ENCODE assay signal across 9 mouse cellular contexts in genomic region chr5:115215273-115216185, GRCm38 (mm10). TPM values are rescaled to one million over a fixed set of nuclear protein-coding genes. Genes with fewer than 3 reads are reported as not detected.
A peak's percentile ranks its signal among the peaks of the same experiment; 100 is the strongest.
DNase-seq lines count a peak whose midpoint lies in the region; ATAC-seq and TF ChIP-seq lines count a peak whose summit lies in the region.
"Had no signal": no experiment of that assay in that cellular context is flagged by ENCODE, and none has a peak within 500 bp of the region (broad histone marks: within the 10 kb centered on the region; RNA-seq: fewer than 3 reads in every experiment).

No protein-coding gene starts in this region.

- DNase-seq in kidney, postnatal 36 days = no peak
- DNase-seq in neural tube, embryonic 10.5 days (ENCODE audit: extremely low spot score, low spot score) = peak; percentile 43
- no peak for DNase-seq in embryo, embryonic 10 days (ENCODE audit: low spot score)
- no peak for DNase-seq in left cerebral cortex, adult 11 months (ENCODE audit: low spot score)
- DNase-seq in gastrocnemius, adult 18-20 months (ENCODE audit: low spot score) = no peak

- H3K9ac ChIP-seq in kidney, embryonic 16.5 days (replicated peaks; ENCODE audit: low read length) = peak overlapping the region; percentile 62
- H3K9ac ChIP-seq in hindbrain, embryonic 16.5 days (ENCODE audit: low read depth, low read length) = peak overlapping the region; percentile 79

- ATAC-seq in kidney, embryonic 16.5 days (ENCODE audit: low FRiP score, low TSS enrichment) = peak; percentile 24; the same call in 1 of the 2 replicates
- ATAC-seq in hindbrain, embryonic 16.5 days = peak; percentile 18; the same call in 1 of the 2 replicates

- H3K27ac ChIP-seq in kidney, embryonic 16.5 days (ENCODE audit: low read length) = no peak overlapping the region
- H3K27ac ChIP-seq in embryonic fibroblast, embryonic 13.5 days (ENCODE audit: insufficient read depth, low read length) = no peak overlapping the region
- H3K27ac ChIP-seq in hindbrain, embryonic 16.5 days (ENCODE audit: low read depth, low read length) = peak overlapping the region; percentile 76; the same call in 1 of the 2 replicates

- H3K36me3 ChIP-seq in kidney, embryonic 16.5 days (ENCODE audit: insufficient read depth, low read length) = no peaks in the 10 kb centered on the region
- no peaks in the 10 kb centered on the region for H3K36me3 ChIP-seq in hindbrain, embryonic 16.5 days (ENCODE audit: control insufficient read depth, insufficient read depth, low read length)

- no peak for TF ChIP-seq CTCF in embryonic fibroblast, embryonic 13.5 days (IDR thresholded peaks at IDR 0.05; ENCODE audit: borderline replicate concordance, insufficient read depth, low read length)

- 31% methylated on average over 27 of the region's 27 CpGs for WGBS in kidney, embryonic 16.5 days
- WGBS in hindbrain, embryonic 16.5 days = 14% methylated on average over 27 of the region's 27 CpGs

- peak overlapping the region; percentile 49 for H3K4me3 ChIP-seq in kidney, embryonic 16.5 days (ENCODE audit: low read length)
- H3K4me3 ChIP-seq in embryonic fibroblast, embryonic 13.5 days (ENCODE audit: insufficient read depth, low read length) = peak overlapping the region; percentile 27
- peak overlapping the region; percentile 50 for H3K4me3 ChIP-seq in hindbrain, embryonic 16.5 days (ENCODE audit: low read length)
- H3K4me3 ChIP-seq: erythroblast, embryonic 14.5 days had no signal

- TF ChIP-seq POLR2A in embryonic fibroblast, embryonic 13.5 days (IDR thresholded peaks at IDR 0.05; ENCODE audit: low read depth, low read length) = no peak

- peak overlapping the region; percentile 67 for H3K4me2 ChIP-seq in kidney, embryonic 16.5 days (replicated peaks; ENCODE audit: low read depth, low read length)
- peak overlapping the region; percentile 82 for H3K4me2 ChIP-seq in hindbrain, embryonic 16.5 days (ENCODE audit: low read length)

- H3K27me3 ChIP-seq in kidney, embryonic 16.5 days (ENCODE audit: insufficient read depth, low read length) = peaks cover 5% of the 10 kb centered on the region; the same call in 1 of the 2 replicates
- H3K27me3 ChIP-seq in hindbrain, embryonic 16.5 days (replicated peaks; ENCODE audit: control insufficient read depth, insufficient read depth, low read length) = 0 out of 2 replicates have a peak, but pooled peaks cover 2% of the 10 kb centered on the region

- H3K9me3 ChIP-seq in kidney, embryonic 16.5 days (ENCODE audit: low read length) = 0 out of 2 replicates have a peak, but pooled peaks cover 4% of the 10 kb centered on the region
- no peaks in the 10 kb centered on the region for H3K9me3 ChIP-seq in hindbrain, embryonic 16.5 days (ENCODE audit: control insufficient read depth, low read length)

- peaks cover 12% of the 10 kb centered on the region for H3K4me1 ChIP-seq in kidney, embryonic 16.5 days (ENCODE audit: insufficient read depth, low read length)
- H3K4me1 ChIP-seq in embryonic fibroblast, embryonic 13.5 days (ENCODE audit: control insufficient read depth, insufficient read depth, low read length) = no peaks in the 10 kb centered on the region
- peaks cover 7% of the 10 kb centered on the region for H3K4me1 ChIP-seq in hindbrain, embryonic 16.5 days (ENCODE audit: control insufficient read depth, insufficient read depth, low read depth, low read length)

RNA-seq across cellular contexts. Expression of gene Pop5, which starts 20.1 kb away (rescaled TPM):
- 129 and 135 TPM in 2 replicates for polyA plus RNA-seq in kidney, embryonic 16.5 days (2015; fragmentation: Nextera tagmentation; extraction: Ambion mirVana)
- 18.6 and 22.8 TPM in 2 replicates for polyA plus RNA-seq in embryonic fibroblast, embryonic 13.5 days (2011; ENCODE audit: insufficient read length, low read depth, missing spikeins)
- polyA plus RNA-seq in hindbrain, embryonic 16.5 days (2015; fragmentation: Nextera tagmentation; extraction: Ambion mirVana) = 106 and 107 TPM in 2 replicates
- 10 to 100 TPM; 34.9 to 39.3 TPM for total RNA-seq in gastrocnemius, adult 18-20 months (2021)

RNA-seq across cellular contexts. Expression of gene Cabp1, which starts 21.3 kb away (rescaled TPM):
- polyA plus RNA-seq in kidney, embryonic 16.5 days (2015; fragmentation: Nextera tagmentation; extraction: Ambion mirVana) = 1.3 TPM in 2 replicates
- polyA plus RNA-seq in embryonic fibroblast, embryonic 13.5 days (2011; ENCODE audit: insufficient read length, low read depth, missing spikeins) = 2.2 and 3.3 TPM in 2 replicates
- 6.5 and 11.6 TPM in 2 replicates for polyA plus RNA-seq in hindbrain, embryonic 16.5 days (2015; fragmentation: Nextera tagmentation; extraction: Ambion mirVana)
- 1 to 10 TPM in 1 of 2 experiments, under 1 TPM in 1; 0.50 to 1.2 TPM for total RNA-seq in gastrocnemius, adult 18-20 months (2021)
- polyA plus RNA-seq: erythroblast, embryonic 14.5 days had no signal

RNA-seq across cellular contexts. Expression of gene Rnf10, which starts 57.2 kb away (rescaled TPM):
- polyA plus RNA-seq in kidney, embryonic 16.5 days (2015; fragmentation: Nextera tagmentation; extraction: Ambion mirVana) = 122 and 134 TPM in 2 replicates
- 163 and 168 TPM in 2 replicates for polyA plus RNA-seq in embryonic fibroblast, embryonic 13.5 days (2011; ENCODE audit: insufficient read length, low read depth, missing spikeins)
- polyA plus RNA-seq in hindbrain, embryonic 16.5 days (2015; fragmentation: Nextera tagmentation; extraction: Ambion mirVana) = 146 and 180 TPM in 2 replicates
- total RNA-seq in gastrocnemius, adult 18-20 months (2021) = 100 to 1,000 TPM; 275 to 312 TPM

RNA-seq across cellular contexts. Expression of gene Mlec, which starts 57.5 kb away (rescaled TPM):
- polyA plus RNA-seq in kidney, embryonic 16.5 days (2015; fragmentation: Nextera tagmentation; extraction: Ambion mirVana) = 85.0 and 86.2 TPM in 2 replicates
- 182 and 220 TPM in 2 replicates for polyA plus RNA-seq in embryonic fibroblast, embryonic 13.5 days (2011; ENCODE audit: insufficient read length, low read depth, missing spikeins)
- polyA plus RNA-seq in hindbrain, embryonic 16.5 days (2015; fragmentation: Nextera tagmentation; extraction: Ambion mirVana) = 23.8 and 31.5 TPM in 2 replicates
- 100 to 1,000 TPM; 149 to 158 TPM for total RNA-seq in gastrocnemius, adult 18-20 months (2021)
